Mouse (Mus musculus) bone marrow macrophage, adult 2 months (primary cell): ENCODE measurements around the gene Tnfrsf8. TPM values are rescaled to one million over a fixed set of nuclear protein-coding genes. Genes with fewer than 3 reads are reported as not detected.
"Not testable (repeated sequence)": the region's sequence is repeated elsewhere in the genome, so short reads cannot be mapped to it uniquely, and the experiment has no call there.

ENCODE experiments used
- H3K27ac ChIP-seq: 2 replicates; pipeline ENCODE4 v1.5.1; 2012; ENCODE audit warnings: low read depth, low read length; ENCODE audit not compliant: insufficient read depth
- H3K4me1 ChIP-seq: 2 replicates; pipeline ENCODE4 v1.6.1; 2012; ENCODE audit warnings: low read length; ENCODE audit not compliant: control insufficient read depth, insufficient read depth
- H3K4me3 ChIP-seq: 2 replicates; pipeline ENCODE4 v1.5.1; 2012; ENCODE audit warnings: mild to moderate bottlenecking, low read length, moderate library complexity; ENCODE audit not compliant: insufficient read depth
- CTCF ChIP-seq: IDR thresholded peaks from 2 replicates; pipeline ENCODE4 v1.5.1; 2012; ENCODE audit warnings: low read depth, mild to moderate bottlenecking, low read length, moderate library complexity
- POLR2A ChIP-seq: IDR thresholded peaks from 2 replicates; pipeline ENCODE4 v1.6.1; 2012; ENCODE audit warnings: mild to moderate bottlenecking, low read depth, low read length, borderline replicate concordance
- polyA plus RNA-seq: library from polyadenylated mRNA; stranded (reverse); fragments of >200 nt; gene quantifications from 2 replicates; pipeline ENCODE4 v1.2.4, GENCODE M21; 2012; ENCODE audit not compliant: missing spikeins, insufficient read depth, insufficient read length

Tnfrsf8 gene
- polyA plus RNA-seq = 0.39 and 1.1 TPM in 2 replicates

DNA sequence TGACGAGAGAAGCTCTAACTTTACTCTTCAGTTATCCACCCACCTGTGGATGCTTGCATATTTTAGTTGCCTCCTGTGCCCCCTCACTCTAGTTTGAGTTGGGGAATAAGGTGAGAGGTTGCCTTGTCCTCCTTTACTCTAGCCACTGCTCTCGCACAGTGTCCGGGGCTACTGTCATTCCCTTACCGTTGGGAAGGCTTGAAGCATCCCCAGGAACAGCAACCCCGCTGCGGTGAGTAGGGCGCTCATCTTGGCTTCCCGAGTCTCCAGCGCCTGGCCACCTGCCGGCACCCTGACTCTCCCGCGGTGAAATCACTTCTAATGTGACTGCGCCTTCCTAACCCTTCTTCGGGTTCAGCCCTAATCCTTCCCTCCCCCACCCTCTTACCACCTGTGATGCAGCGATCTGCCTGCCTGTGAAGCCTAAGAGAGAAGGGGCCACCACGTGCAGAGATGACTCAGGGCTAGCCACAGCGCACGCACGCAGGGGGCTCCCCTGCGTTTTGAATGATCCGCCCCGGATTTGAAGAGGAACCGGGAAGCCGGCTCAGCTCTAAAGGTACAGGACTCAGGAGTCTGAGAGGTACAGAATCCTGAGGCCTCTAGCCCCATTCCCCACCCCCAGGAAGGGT is at the start of gene Tnfrsf8:
TSS of gene Tnfrsf8 (minus strand) at position 329 of the 632 bp plus-strand sequence.
- no peak within 1 kb of the TSS for H3K4me3 ChIP-seq
- no peak for TF ChIP-seq POLR2A
- TF ChIP-seq CTCF = no peak
- H3K27ac ChIP-seq = no peak within 1 kb of the TSS
- no peaks in the 10 kb centered on the region for H3K4me1 ChIP-seq

DNA sequence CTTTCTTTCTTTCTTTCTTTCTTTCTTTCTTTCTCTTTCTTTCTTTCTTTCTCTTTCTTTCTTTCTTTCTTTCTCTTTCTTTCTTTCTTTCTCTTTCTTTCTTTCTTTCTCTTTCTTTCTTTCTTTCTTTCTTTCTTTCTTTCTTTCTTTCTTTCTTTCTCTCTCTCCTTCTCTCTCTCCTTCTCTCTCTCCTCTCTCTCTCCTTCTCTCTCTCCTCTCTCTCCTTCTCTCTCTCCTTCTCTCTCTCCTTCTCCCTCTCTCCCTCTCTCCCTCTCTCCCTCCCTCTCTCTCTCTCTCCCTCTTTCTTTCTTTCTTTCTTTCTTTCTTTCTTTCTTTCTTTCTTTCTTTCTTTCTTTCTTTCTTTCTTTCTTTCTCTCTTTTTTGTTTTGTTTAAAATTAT is 46.7 kb upstream of the Tnfrsf8 start:
- not testable (repeated sequence) for H3K27ac ChIP-seq, H3K4me3 ChIP-seq, H3K4me1 ChIP-seq

DNA sequence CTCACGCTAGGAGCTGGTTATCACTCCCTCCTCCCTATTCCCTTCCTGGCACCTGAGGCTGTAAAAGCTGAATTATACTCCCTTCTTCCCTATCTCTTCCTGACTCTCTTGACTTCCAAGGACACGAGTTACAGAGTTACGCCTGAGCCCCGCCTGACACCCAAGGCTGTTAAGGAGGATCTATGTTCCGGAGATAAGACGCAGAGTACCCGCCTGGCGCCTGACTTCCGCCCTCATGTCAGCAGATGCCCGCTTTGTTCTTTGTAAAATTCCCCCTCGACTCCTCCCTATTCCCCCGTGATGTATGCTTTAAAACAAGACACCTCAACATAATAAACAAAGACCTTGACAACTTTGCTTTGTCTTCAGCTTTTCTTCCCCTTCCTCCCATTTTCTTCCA is 46.1 kb upstream of the Tnfrsf8 start:
- Histone ChIP-seq H3K4me3 (no peak overlapping the region), H3K4me1 (no peaks in the 10 kb centered on the region), H3K27ac (no peak overlapping the region)
- no peak for TF ChIP-seq POLR2A
- no peak for TF ChIP-seq CTCF

DNA sequence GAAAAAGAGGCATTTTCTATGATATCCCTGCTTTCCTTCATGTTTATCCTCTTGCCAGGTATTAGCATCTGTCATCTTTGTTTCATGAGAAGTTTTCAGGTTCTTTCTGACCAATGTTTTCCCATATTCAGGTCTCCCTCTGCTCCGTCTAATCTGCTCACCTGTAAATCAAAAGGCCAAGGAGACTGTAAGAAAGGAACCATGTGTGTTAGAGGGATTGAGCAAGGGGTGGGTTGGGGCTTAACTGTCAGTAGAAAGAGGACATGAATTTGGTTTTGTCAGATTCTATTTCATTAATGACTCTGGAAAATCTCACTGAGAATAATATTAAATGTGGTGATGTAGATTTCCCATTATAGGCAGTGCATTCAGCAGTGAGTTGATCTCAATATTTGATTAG is 45.6 kb upstream of the Tnfrsf8 start:
- Histone ChIP-seq H3K27ac (no peak overlapping the region), H3K4me3 (no peak overlapping the region), H3K4me1 (no peaks in the 10 kb centered on the region)
- TF ChIP-seq CTCF (no peak), POLR2A (no peak)

DNA sequence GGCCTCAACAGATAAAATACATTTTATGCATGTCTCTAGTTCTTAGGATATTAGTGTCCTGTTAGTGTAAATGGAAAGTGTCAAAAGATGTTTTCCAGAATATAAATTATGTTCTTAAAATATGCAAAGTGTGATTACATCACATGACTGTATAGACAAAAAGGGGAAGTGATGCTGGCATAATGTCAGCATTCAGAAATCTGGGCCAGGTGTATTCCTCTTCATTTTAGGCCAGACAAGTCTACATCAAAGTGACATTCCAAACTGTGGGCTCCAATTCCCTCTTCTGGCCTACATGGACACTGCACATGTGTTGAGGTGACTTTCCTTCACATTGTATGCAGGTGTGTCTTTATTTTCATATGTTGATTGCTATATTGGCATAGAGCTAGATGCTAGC is 41.3 kb upstream of the Tnfrsf8 start:
- TF ChIP-seq POLR2A = no peak
- no peak for TF ChIP-seq CTCF
- H3K27ac ChIP-seq = no peak overlapping the region
- no peak overlapping the region for H3K4me3 ChIP-seq
- H3K4me1 ChIP-seq = no peaks in the 10 kb centered on the region

DNA sequence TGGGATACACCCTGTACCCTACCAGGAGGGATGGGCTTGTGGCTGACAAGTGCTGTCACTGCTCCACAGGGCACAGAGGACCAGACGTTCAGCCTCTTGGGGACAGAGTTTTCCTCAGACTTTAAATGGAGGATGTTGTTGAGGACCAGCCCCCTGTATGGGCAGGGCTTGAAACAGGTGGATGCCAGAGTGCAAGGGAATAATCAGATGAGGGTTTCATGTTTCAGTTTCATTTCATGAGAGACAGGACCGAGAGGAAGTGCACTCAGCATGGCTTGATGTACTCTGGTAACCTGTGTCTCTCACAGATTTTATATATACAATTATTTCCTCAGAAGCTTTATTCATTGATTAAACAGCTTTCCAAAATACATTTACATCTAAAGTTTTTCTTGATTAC is 38.9 kb upstream of the Tnfrsf8 start:
- Histone ChIP-seq H3K4me1 (no peaks in the 10 kb centered on the region), H3K27ac (no peak overlapping the region), H3K4me3 (no peak overlapping the region)
- TF ChIP-seq POLR2A (no peak), CTCF (no peak)

DNA sequence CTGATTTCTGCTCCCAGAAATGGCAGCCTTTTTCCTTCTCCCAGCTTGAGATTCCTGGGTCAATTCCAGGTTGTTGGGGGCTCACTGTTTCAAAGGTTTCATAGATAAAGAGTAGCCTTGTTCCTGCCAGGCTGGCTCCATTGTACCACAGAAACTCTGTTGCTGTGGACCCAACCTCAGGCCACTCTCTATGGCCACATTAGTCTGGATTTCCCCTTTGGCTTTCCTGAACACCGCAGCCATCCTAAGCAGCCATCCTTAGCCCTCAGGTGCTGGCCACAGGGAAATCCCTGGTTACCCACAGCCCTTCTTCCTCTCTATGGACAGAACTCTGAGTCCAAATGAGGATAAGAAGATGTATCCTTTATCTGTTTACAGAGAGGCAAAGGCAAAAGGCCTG is 30.0 kb upstream of the Tnfrsf8 start:
- TF ChIP-seq POLR2A = no peak
- no peak for TF ChIP-seq CTCF
- H3K4me1 ChIP-seq = no peaks in the 10 kb centered on the region
- no peak overlapping the region for H3K27ac ChIP-seq

DNA sequence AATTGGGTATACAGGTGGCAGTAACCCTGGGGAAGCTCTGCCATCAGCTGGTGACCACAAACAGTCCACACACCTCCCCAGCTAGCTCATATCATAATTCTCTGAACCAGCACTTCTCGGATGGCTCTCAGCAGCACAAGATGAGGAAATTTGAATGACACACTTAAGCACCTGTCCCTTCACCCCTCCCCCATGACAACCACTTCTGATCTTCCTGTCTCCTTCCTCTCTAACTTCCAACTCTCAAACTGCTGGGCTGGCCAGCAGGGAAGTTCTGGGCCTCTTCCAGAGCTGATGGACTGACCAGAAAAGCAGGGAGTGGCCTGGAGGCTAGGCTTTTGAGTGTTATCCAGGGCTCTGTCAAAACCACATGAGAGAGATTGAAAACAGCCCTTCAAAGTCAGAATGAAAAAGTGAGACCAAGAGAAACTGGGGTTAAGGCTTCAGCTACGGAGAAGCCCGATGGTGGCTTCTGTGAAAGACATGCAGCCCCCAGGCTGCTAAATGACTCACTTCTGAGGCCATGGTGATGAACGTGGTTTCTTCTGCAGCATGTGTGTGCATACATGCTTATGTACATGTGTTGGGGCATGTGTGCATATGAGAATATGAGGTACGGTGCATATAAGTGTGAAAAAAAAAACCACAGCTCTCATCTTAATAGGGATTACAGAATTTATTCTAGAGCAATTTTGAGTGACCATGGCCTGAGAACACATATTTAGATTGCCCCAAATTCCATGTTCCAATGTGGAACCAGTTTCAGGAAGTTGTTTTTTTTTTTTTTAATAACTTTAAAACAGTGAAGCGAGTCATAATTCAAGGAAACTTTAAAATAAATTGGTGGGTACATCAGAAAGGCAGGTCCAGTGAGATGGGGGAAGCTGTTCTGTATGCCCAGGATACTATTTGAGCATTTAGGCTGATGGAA is 27.2 kb upstream of the Tnfrsf8 start:
- TF ChIP-seq POLR2A = no peak
- TF ChIP-seq CTCF = no peak
- Histone ChIP-seq H3K27ac (no peak overlapping the region), H3K4me1 (no peaks in the 10 kb centered on the region), H3K4me3 (no peak overlapping the region)

More for the DNA sequence above, 30.0 kb upstream of the Tnfrsf8 start:
- H3K4me3 ChIP-seq = no peak overlapping the region

DNA sequence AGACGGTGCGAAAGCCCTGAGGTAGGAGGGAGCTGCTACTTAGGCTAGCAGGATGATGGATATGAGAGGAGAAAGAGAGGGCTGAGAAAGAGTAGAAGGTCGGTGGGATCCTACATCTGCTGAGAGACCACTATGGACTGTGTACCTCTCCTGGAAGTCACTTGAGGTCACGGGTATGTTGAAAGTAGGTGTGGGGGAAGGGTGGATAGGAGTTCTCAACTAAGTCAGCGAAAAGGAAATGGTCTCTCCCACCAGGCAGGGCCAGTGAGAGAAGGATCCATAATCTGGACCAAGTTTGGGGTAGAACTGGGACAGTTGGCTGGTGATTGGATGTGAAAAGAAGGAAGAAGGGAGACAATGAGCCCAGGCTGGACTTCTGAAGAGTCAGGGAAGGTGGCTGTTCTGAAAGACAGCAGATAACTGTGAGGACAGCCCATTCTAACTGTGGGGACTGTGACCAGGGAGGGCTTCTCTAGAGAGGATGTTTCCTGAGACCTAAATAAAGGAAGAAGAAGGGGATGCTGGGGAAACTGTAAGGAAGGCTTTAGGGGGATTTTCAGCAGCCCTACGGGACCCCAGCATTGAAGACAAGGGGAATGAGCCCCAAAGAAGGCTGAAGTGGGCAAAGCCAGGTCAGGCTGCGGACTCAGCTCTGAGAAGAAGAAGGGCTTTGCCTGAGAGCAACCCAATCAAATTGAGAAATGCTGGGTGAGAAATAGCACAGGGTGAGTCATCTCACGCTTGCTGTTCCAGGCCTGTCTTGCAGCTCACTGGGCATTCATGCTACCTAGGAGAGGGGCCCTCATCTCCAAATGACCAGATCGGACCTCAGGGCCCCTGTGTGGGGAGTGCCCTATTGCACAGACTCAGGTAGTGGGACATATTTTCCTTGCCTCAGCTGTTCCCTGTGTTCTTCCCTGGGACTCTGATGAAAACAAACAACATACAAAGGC is 23.2 kb upstream of the Tnfrsf8 start:
- Histone ChIP-seq H3K4me1 (no peaks in the 10 kb centered on the region), H3K27ac (no peak overlapping the region), H3K4me3 (no peak overlapping the region)
- TF ChIP-seq POLR2A = no peak
- TF ChIP-seq CTCF = no peak
